Mouse (Mus musculus) liver, embryonic 13.5 days (tissue): ENCODE measurements around the gene Entr1. TPM values are rescaled to one million over a fixed set of nuclear protein-coding genes. Genes with fewer than 3 reads are reported as not detected.

ENCODE experiments used
- ATAC-seq: fragments of 200-750 bp; cut with Nextera tagmentation; 2 replicates; pipeline ENCODE4 v1.8.0; 2017; ENCODE audit warnings: low read depth, mild to moderate bottlenecking, moderate number of reproducible peaks, moderate library complexity
- DNase-seq: peaks from one replicate; pipeline ENCODE4 v3.0.0; 2022
- H3K27ac ChIP-seq: fragments of 300-500 bp; sonication (generic); 2 replicates; pipeline ENCODE4 v1.5.1; 2015; ENCODE audit warnings: moderate library complexity, mild to moderate bottlenecking, inconsistent platforms
- H3K27me3 ChIP-seq: fragments of 300-500 bp; sonication (generic); 2 replicates; pipeline ENCODE4 v1.6.1; 2015; ENCODE audit warnings: mild to moderate bottlenecking, inconsistent platforms
- H3K36me3 ChIP-seq: fragments of 300-500 bp; sonication (generic); 2 replicates; pipeline ENCODE4 v1.6.1; 2015; ENCODE audit warnings: mild to moderate bottlenecking, inconsistent platforms
- H3K4me1 ChIP-seq: fragments of 300-500 bp; sonication (generic); replicated peaks from 2 replicates; pipeline ENCODE4 v1.6.1; 2015; ENCODE audit warnings: inconsistent platforms
- H3K4me2 ChIP-seq: fragments of 300-500 bp; sonication (generic); 2 replicates; pipeline ENCODE4 v1.6.1; 2015; ENCODE audit warnings: inconsistent platforms, mild to moderate bottlenecking, moderate library complexity
- H3K4me3 ChIP-seq: fragments of 300-500 bp; sonication (generic); replicated peaks from 2 replicates; pipeline ENCODE4 v1.5.1; 2015; ENCODE audit warnings: mild to moderate bottlenecking, inconsistent platforms
- H3K9ac ChIP-seq: fragments of 300-500 bp; sonication (generic); 2 replicates; pipeline ENCODE4 v1.6.1; 2015; ENCODE audit warnings: mild to moderate bottlenecking, inconsistent platforms
- H3K9me3 ChIP-seq: fragments of 300-500 bp; sonication (generic); replicated peaks from 2 replicates; pipeline ENCODE4 v1.6.1; 2016; ENCODE audit warnings: inconsistent platforms
- WGBS: fragments of 180-500 bp; shearing (Covaris S2); methylation state at CpG from one replicate; pipeline ENCODE4 v1.1.7; 2015; ENCODE audit not compliant: insufficient replicate concordance; 5-methylcytosine and 5-hydroxymethylcytosine counted together
- polyA plus RNA-seq: library from polyadenylated mRNA; unstranded; fragments of >200 nt; fragmentation: Nextera tagmentation; extraction: Ambion mirVana; gene quantifications from 2 replicates; pipeline ENCODE4 v1.2.1, GENCODE M21; 2015

Entr1 gene
- polyA plus RNA-seq, 1 experiment from 2014 or later, result 47.6 TPM

DNA sequence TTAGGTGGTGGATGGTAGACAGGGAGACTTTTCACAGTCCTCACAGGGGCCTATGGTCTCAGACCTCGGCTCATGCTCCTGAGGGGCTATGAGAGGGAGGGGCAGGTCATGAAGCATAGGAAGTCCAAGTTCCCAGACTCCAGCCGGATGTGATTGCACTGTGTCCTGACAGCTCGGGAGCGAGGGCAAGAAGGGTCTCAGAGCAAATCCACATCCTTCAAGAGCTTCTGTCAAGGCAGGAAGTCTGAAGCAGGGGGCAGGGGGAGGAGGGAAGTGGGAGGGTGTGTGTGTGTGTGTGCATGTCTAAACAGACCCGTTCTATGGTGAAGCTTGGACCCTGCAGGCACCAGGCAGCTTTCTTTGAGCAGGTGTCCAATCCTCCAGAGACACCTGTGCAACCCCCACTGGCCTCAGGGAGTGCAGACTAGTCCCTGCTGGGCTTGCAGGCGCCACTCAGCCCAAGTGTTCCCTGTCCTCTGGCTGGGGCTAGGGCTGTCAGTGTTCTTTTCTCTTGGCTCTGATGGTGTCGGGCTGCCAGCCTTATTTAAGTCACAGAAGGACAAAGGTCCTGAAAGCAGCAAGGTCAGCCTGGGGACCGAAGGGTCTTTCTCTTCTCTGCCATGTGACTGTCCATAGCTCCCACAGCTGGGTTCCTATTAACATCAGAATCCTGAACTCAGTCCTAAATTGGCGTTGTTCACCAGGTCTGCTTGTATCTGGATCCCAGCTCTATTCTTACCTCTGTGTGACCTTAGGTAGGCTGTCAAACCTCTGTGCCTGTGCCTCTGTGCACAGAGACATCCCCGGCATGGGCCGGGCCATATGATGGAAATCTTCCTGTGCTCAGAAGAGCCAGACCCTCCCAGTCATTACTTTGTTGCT is 46.3 kb downstream of the Entr1 start:
- H3K4me1 ChIP-seq, result peaks cover 19% of the 10 kb centered on the region
- no peaks in the 10 kb centered on the region for H3K36me3 ChIP-seq
- H3K27me3 ChIP-seq, result no peaks in the 10 kb centered on the region
- no peak overlapping the region for H3K4me2 ChIP-seq
- no peaks in the 10 kb centered on the region for H3K9me3 ChIP-seq
- 0 out of 2 replicates have a peak, but pooled peaks have one; percentile 43 for ATAC-seq
- WGBS, result 52% methylated on average over 11 of the region's 11 CpGs
- H3K27ac ChIP-seq, result peak overlapping the region; percentile 66
- H3K9ac ChIP-seq, result peak overlapping the region; percentile 17; the same call in 1 of the 2 replicates
- no peak overlapping the region for H3K4me3 ChIP-seq
- DNase-seq, result no peak

DNA sequence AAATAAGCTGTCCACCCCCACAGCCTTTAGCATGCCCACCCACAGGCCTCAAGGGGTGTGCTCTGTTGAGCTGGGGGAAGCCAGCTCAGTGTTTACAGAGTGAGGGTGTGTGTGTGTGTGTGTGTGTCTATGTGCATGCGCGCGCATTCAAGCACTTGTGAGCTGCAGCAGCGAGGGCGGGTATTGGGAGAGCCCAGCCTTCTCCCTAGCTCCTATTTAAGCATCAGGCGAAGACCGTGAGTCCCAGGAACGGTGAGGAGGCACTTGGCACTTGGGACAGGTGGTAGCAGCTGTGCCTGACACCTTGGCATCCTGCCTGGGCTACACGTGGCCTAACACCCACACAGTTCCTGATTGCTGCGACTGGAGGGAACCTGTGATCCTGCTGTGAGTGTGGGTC is 47.1 kb downstream of the Entr1 start:
- Histone ChIP-seq H3K36me3 (no peaks in the 10 kb centered on the region), H3K27ac (peak overlapping the region; percentile 66), H3K9me3 (no peaks in the 10 kb centered on the region), H3K4me3 (no peak overlapping the region), H3K27me3 (no peaks in the 10 kb centered on the region), H3K9ac (no peak overlapping the region), H3K4me1 (peaks cover 19% of the 10 kb centered on the region), H3K4me2 (no peak overlapping the region)
- no peak for DNase-seq
- 66% methylated on average over 10 of the region's 10 CpGs for WGBS
- ATAC-seq, result peak; percentile 51

DNA sequence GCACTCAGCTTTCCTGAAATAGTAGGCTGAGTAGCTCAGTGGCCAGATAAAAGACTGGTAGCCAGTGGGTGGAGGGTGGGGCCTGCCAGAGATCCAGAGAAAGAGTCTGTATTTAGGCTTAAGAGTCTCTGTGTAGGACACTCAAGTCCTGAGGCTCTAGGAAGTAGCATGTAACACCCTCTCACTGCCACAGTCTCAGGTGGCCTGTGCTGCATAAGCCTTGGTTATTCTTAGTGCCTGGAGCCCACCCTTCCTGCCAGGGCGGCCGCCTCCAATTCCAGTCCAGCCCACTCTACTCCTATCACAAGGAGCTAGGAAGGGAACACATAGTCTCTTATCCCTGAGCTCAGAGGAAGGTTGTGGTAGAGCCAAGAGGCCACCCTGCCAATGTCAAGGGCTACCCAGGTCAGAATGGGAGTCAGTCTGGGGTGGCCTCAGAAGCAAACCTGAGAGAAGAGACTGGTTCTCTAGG is 47.6 kb downstream of the Entr1 start:
- ATAC-seq, result peak; percentile 34; the same call in 1 of the 2 replicates
- WGBS, result 76% methylated on average over 2 of the region's 2 CpGs

DNA sequence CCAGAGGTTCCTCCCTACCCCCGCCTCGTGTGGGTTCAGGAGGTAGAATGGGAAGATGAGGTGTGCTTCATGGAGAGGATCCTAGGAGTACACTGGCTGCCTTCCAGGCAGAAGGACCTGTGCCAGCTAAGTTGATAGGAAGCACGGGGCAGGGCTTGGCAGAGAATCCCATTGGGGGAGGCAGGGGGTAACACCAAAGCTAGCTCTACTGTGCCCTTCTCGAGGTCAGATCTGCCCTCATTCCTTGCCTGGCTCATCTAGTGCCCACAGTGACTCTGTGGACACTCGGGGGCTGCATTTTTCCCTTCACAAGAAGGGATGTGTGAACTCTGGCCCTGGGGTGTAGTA is 49.9 kb downstream of the Entr1 start:
- Histone ChIP-seq H3K9ac (no peak overlapping the region), H3K27me3 (no peaks in the 10 kb centered on the region), H3K27ac (no peak overlapping the region), H3K4me1 (peaks cover 19% of the 10 kb centered on the region), H3K4me2 (no peak overlapping the region), H3K4me3 (no peak overlapping the region), H3K9me3 (no peaks in the 10 kb centered on the region), H3K36me3 (no peaks in the 10 kb centered on the region)
- DNase-seq, result no peak
- WGBS, result 67% methylated on average over 5 of the region's 5 CpGs
- no peak for ATAC-seq

More for the DNA sequence above, 47.6 kb downstream of the Entr1 start:
- Histone ChIP-seq H3K4me3 (no peak overlapping the region), H3K27me3 (no peaks in the 10 kb centered on the region), H3K4me2 (no peak overlapping the region), H3K36me3 (no peaks in the 10 kb centered on the region), H3K9me3 (no peaks in the 10 kb centered on the region), H3K4me1 (peaks cover 19% of the 10 kb centered on the region), H3K9ac (no peak overlapping the region), H3K27ac (peak overlapping the region; percentile 66)
- DNase-seq, result no peak

DNA sequence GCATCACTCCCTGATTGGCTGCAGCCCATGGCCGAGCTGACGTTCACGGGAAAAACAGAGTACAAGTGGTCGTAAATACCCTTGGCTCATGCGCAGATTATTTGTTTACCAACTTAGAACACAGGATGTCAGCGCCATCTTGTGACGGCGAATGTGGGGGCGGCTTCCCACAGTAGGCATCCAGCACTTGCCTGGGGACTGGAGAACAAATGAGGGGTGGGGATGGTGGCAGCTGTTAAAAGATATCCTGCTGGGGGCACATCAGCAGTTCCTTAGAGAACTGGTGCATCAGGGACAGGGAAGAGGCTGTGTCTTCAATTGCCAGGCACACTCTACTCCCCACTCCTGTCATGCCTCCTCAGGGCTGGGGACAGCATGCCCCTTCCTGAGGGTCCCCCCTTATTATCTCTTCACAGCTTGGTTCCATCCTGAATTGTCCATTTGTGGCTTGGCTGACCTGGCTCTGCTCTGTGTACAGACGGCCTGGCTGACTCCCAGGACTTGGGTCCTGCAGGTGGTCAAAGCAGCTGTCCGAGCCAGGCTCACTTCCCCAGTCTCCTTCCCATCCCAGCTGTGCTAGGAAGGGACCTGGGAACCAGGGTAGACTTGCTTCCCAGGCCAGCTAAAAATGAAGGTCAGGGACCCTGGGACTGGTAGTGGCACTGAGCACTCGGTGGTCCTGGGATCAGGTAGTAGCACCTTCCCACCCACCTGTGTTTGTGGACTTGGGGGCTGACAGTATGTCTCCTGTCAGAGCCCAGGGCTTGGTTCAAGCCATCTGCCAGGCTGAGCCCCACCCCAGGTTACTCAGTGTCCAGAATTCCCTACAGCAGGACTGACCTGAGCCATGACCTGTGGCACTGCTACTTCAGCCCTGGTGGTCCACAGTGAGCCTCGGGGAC is 50.6 kb downstream of the Entr1 start:
- no peak overlapping the region for H3K4me2 ChIP-seq
- ATAC-seq (no peak), DNase-seq (no peak)
- H3K36me3 ChIP-seq, result no peaks in the 10 kb centered on the region
- H3K4me3 ChIP-seq, result no peak overlapping the region
- WGBS, result 81% methylated on average over 9 of the region's 13 CpGs
- no peaks in the 10 kb centered on the region for H3K9me3 ChIP-seq
- H3K27me3 ChIP-seq, result no peaks in the 10 kb centered on the region
- no peak overlapping the region for H3K9ac ChIP-seq
- peaks cover 19% of the 10 kb centered on the region for H3K4me1 ChIP-seq
- no peak overlapping the region for H3K27ac ChIP-seq

Other genes starting within 250 kb of the Entr1 start
- gene Lhx3, start 181.0 kb downstream of the Entr1 start, polyA plus RNA-seq, result not detected in 2 replicates
- 5.7 and 7.7 TPM in 2 replicates for gene Qsox2, start 151.8 kb downstream of the Entr1 start, polyA plus RNA-seq
- gene Ccdc187, start 94.8 kb downstream of the Entr1 start, polyA plus RNA-seq, result 0.02 and 0.03 TPM in 2 replicates
- 3.4 TPM in 2 replicates for gene Gpsm1, start 73.8 kb downstream of the Entr1 start, polyA plus RNA-seq
- 10.0 and 11.2 TPM in 2 replicates for gene Dnlz, start 37.2 kb downstream of the Entr1 start, polyA plus RNA-seq
- gene Card9, start 28.4 kb downstream of the Entr1 start, polyA plus RNA-seq, result 1.2 and 1.5 TPM in 2 replicates
- 10.5 and 12.6 TPM in 2 replicates for gene Snapc4, start 8.7 kb downstream of the Entr1 start, polyA plus RNA-seq
- 81.5 and 93.2 TPM in 2 replicates for gene Pmpca, start within 50 bp of the Entr1 start, polyA plus RNA-seq
- gene Inpp5e, start 19.9 kb upstream of the Entr1 start, polyA plus RNA-seq, result 6.3 and 7.3 TPM in 2 replicates
- gene Sec16a, start 55.9 kb upstream of the Entr1 start, polyA plus RNA-seq, result 6.9 and 8.5 TPM in 2 replicates
- 1.5 and 1.6 TPM in 2 replicates for gene Notch1, start 127.3 kb upstream of the Entr1 start, polyA plus RNA-seq
- 69.4 and 79.4 TPM in 2 replicates for gene Egfl7, start 190.7 kb upstream of the Entr1 start, polyA plus RNA-seq
- gene Gm20532, start 197.3 kb upstream of the Entr1 start, polyA plus RNA-seq, result not detected in 2 replicates
- gene Agpat2, start 215.1 kb upstream of the Entr1 start, polyA plus RNA-seq, result 30.9 and 32.7 TPM in 2 replicates
- 2.1 and 2.3 TPM in 2 replicates for gene Fam69b, start 239.1 kb upstream of the Entr1 start, polyA plus RNA-seq